Mouse (Mus musculus) erythroblast, embryonic 14.5 days (primary cell): ENCODE data around the gene Smarcd1. TPM values are rescaled to one million over a fixed set of nuclear protein-coding genes. Genes with fewer than 3 reads are reported as not detected.

Experiments used
- H3K27me3 ChIP-seq: 2 replicates; pipeline ENCODE4 v1.6.1; 2012; ENCODE audit warnings: inconsistent platforms; ENCODE audit not compliant: control insufficient read depth
- H3K36me3 ChIP-seq: 2 replicates; pipeline ENCODE4 v1.6.1; 2012; ENCODE audit warnings: mild to moderate bottlenecking, inconsistent platforms; ENCODE audit not compliant: control insufficient read depth
- H3K4me1 ChIP-seq: 2 replicates; pipeline ENCODE4 v1.6.1; 2012; ENCODE audit warnings: inconsistent platforms; ENCODE audit not compliant: control insufficient read depth
- H3K4me3 ChIP-seq: replicated peaks from 2 replicates; pipeline ENCODE3; 2012; ENCODE audit warnings: moderate library complexity, mild to moderate bottlenecking, inconsistent platforms
- H3K9me3 ChIP-seq: 2 replicates; pipeline ENCODE4 v1.6.1; 2012; ENCODE audit warnings: low read length, inconsistent platforms, mixed read lengths; ENCODE audit not compliant: control insufficient read depth
- GATA1 ChIP-seq: IDR thresholded peaks from 2 replicates; pipeline ENCODE4 v1.6.1; 2012; ENCODE audit warnings: low read length, inconsistent platforms, mixed read lengths
- TAL1 ChIP-seq: IDR thresholded peaks from 3 replicates; pipeline ENCODE4 v1.6.1; 2012; ENCODE audit warnings: low read length, inconsistent platforms, mixed read lengths
- polyA plus RNA-seq: library from polyadenylated mRNA; stranded (reverse); fragments of >175 nt; gene quantifications from 2 replicates; pipeline ENCODE4 v1.2.3, GENCODE M21; 2012

Gene Smarcd1
- polyA plus RNA-seq, 1 experiment, result 1.9 TPM

DNA sequence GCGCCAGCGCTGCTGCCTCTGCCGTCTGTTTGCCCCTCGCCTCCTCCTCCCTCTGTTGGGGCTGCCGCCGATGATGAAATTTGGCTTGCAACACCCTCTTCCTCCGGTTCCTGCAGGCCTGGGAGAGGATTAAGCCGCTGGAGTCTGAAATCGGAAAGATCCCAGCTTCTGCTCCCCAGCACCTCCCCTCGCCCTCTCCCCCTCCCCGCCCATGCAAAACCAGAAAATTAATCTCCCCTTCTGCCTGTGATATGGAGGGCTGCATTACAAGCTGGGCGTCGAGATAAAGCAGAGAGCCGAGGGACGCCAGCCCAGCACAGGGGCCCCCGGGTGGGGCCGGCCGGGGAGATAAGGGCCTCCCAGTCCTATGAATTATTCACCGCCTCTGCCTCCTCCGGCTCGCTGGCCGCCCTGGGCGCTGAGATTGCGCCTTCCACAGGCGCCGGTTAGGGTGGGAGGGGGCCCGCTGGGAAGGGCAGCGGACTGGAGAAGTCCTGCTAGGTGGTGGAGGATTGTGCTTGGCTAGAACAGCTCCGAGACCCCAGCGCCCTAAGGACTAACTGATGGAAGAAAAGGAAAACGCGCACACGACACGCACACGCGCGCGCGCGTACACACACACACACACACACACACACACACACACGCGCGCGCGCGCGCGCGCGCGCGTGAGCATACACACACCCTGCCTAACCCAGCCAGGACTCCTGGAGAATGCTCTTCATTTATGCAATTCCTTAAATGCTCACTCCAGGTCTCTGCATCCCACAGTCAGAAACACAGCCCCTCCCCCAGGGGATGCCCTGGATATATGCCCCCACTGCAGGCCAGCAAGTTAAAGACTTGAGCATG is 37.1 kb upstream of the Smarcd1 start:
- peaks cover 38% of the 10 kb centered on the region for H3K4me1 ChIP-seq
- H3K9me3 ChIP-seq, result peaks cover 6% of the 10 kb centered on the region
- H3K4me3 ChIP-seq, result peak overlapping the region; percentile 17
- peak; percentile 83 for TF ChIP-seq GATA1
- peak; percentile 68 for TF ChIP-seq TAL1
- H3K36me3 ChIP-seq, result no peaks in the 10 kb centered on the region
- peaks cover 96% of the 10 kb centered on the region for H3K27me3 ChIP-seq

DNA sequence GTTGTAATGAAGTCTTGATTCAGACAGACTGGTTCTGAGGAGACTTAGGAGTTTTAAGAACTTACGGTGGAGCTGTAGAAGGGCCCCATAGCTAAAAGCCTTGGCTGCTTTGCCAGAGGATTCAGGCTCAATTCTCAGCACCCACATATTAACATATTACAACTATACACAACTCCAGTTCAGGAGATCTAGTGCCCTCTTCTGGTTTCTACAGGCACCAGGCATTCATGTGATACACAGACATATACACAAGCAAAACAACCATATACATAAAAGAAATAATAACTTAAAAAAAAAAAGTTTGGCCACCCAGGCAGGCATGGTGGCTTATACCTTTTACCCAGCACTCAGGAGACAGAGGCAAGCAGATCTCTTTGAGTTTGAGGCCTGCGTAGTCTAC is 34.4 kb upstream of the Smarcd1 start:
- Histone ChIP-seq H3K36me3 (no peaks in the 10 kb centered on the region), H3K9me3 (peaks cover 11% of the 10 kb centered on the region), H3K4me3 (no peak overlapping the region), H3K4me1 (peaks cover 37% of the 10 kb centered on the region), H3K27me3 (peaks cover 96% of the 10 kb centered on the region)
- TF ChIP-seq GATA1 (no peak), TAL1 (no peak)

DNA sequence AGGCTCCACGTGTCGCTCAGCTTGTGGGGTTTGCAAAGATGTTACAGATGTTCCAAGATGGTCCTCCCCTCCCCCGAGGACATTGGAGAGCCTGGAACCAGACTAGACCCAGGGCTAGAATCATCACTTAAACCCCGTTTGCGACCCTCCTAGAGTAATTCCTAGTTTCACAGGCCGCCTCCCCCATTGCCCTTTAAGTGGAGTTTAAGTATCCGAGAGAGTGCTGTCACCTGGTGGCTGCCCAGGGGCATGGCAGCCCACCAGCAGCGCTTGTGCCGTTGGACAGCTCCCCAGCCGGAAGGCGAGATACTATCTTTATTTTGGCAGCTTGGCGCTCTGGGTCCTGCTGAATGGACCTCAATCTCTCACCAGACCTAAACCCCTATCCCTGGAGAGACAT is 33.0 kb upstream of the Smarcd1 start:
- H3K27me3 ChIP-seq, result peaks cover 98% of the 10 kb centered on the region
- H3K4me1 ChIP-seq, result peaks cover 30% of the 10 kb centered on the region
- TF ChIP-seq TAL1, result no peak
- no peak for TF ChIP-seq GATA1
- H3K36me3 ChIP-seq, result no peaks in the 10 kb centered on the region
- peaks cover 11% of the 10 kb centered on the region for H3K9me3 ChIP-seq
- no peak overlapping the region for H3K4me3 ChIP-seq

GRCm38 (mm10) chr15:99669392-99669791 is 32.5 kb upstream of the Smarcd1 start:
- Histone ChIP-seq H3K4me3 (no peak overlapping the region), H3K36me3 (no peaks in the 10 kb centered on the region), H3K9me3 (peaks cover 11% of the 10 kb centered on the region), H3K27me3 (peaks cover 98% of the 10 kb centered on the region), H3K4me1 (peaks cover 25% of the 10 kb centered on the region)
- no peak for TF ChIP-seq TAL1
- no peak for TF ChIP-seq GATA1

DNA sequence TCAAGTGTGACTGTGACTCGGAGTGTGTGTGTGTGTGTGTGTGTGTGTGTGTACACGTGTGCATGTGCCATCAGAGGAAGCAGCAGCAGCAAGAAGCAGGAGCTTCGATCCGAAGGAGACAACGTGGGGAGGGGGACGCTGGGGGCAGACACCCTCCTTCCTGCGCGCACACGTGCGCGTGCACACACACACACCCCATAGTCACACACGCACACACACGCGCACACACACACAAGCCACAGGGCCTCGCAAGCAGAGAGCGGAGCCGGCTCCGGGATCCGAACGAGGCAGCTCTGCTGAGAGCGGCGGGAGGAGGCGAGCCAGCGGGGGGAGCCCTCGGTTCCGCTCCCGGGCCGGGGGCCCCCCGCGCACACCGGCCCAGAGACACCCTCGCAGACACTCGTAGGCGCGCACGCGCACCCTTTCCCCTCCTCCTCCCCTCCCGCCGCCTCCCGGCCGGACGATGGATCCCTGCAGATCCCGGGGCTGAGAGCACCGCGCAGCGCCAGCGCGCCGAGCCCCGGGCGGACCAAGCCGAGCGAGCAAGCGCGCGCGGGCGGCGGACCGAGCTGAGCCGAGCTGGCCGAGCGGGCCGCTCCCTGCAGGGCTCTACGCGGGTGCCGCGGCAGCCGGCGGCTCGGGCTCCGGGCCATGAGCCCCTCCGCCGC is 31.6 kb upstream of the Smarcd1 start, which contains the start of gene Asic1:
Gene Asic1 (plus strand): TSS at position 215 of the 668 bp plus-strand sequence.
- Histone ChIP-seq H3K4me3 (no peak within 1 kb of the TSS), H3K36me3 (no peaks in the 10 kb centered on the region), H3K27me3 (peaks cover 97% of the 10 kb centered on the region), H3K4me1 (peaks cover 16% of the 10 kb centered on the region), H3K9me3 (peaks cover 11% of the 10 kb centered on the region)
- no peak for TF ChIP-seq TAL1
- no peak for TF ChIP-seq GATA1

GRCm38 (mm10) chr15:99670964-99671670 is 30.8 kb upstream of the Smarcd1 start:
- Histone ChIP-seq H3K9me3 (peaks cover 11% of the 10 kb centered on the region), H3K36me3 (no peaks in the 10 kb centered on the region), H3K4me1 (peaks cover 8% of the 10 kb centered on the region), H3K27me3 (peaks cover 94% of the 10 kb centered on the region), H3K4me3 (no peak overlapping the region)
- TF ChIP-seq GATA1 (no peak), TAL1 (no peak)

- Histone ChIP-seq H3K27me3 (peaks cover 89% of the 10 kb centered on the region), H3K4me3 (no peak overlapping the region)
- TF ChIP-seq TAL1, result no peak
- no peak for TF ChIP-seq GATA1
These were observed 30.1 kb upstream of the Smarcd1 start for GRCm38 (mm10) chr15:99671783-99672182.

GRCm38 (mm10) chr15:99674866-99675265 is 27.1 kb upstream of the Smarcd1 start:
- Histone ChIP-seq H3K4me1 (peaks cover 9% of the 10 kb centered on the region), H3K9me3 (peaks cover 4% of the 10 kb centered on the region; the same call in 1 of the 2 replicates), H3K4me3 (no peak overlapping the region), H3K36me3 (no peaks in the 10 kb centered on the region), H3K27me3 (peaks cover 78% of the 10 kb centered on the region)
- TF ChIP-seq TAL1 (no peak), GATA1 (no peak)

More at GRCm38 (mm10) chr15:99671783-99672182, 30.1 kb upstream of the Smarcd1 start:
- H3K9me3 ChIP-seq, result peaks cover 11% of the 10 kb centered on the region
- H3K4me1 ChIP-seq, result peaks cover 6% of the 10 kb centered on the region
- H3K36me3 ChIP-seq, result no peaks in the 10 kb centered on the region
